Mouse (Mus musculus) lung, postnatal 14 days (tissue): ENCODE measurements at regions not wholly inside any gene's neighbourhood (a gene's known extent, or its start where the extent isn't known, plus 50 kb on each side); places are given as distances from the start of the nearest gene placed in this dataset.
"Not testable (repeated sequence)": the region's sequence is repeated elsewhere in the genome, so short reads cannot be mapped to it uniquely, and the experiment has no call there.

Source experiments
- DNase-seq: peaks from one replicate; pipeline ENCODE4 v3.0.0; 2021

DNA sequence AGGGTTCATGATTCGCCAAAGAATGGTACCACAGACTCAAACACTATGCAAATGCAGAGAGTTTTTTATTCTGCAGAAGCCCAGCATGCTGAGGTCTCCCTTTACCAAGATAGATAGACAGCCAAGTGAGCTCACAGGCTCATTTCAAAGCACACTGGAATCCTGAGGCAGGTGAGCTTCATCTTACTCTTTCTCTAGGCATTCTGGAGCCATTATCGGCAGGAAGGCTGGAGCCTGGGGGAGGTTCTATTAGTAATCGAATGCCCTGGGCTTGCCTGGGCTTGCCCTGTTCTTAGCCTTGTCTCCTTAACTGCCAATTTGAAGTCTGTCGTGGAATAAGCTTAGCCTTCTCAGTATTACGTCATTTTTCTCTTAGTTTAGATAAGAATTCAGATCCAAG lies 121.6 kb upstream of the Trim24 start:
- DNase-seq, result no peak

- DNase-seq, result no peak
These were observed 120.3 kb upstream of the Trim24 start for GRCm38 (mm10) chr6:37750271-37750670.

DNA sequence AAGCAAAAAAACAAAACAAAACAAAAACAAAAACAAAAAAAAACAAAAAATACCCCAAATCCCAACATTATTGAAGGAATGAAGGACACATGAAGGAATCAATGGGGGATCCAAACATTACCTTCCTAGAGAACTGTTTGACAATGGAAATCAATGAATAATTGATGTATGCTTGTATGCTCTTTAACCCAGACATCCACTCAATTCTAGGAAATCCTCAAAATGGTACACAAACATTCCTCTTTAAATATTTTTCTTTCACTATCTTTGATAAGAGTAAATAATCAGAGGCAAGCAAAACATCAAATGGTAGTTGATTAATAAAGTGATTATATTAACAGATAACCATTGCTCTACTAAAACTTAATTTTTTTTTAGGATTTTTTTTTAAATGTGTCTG lies 118.9 kb upstream of the Trim24 start:
- DNase-seq, result no peak

DNA sequence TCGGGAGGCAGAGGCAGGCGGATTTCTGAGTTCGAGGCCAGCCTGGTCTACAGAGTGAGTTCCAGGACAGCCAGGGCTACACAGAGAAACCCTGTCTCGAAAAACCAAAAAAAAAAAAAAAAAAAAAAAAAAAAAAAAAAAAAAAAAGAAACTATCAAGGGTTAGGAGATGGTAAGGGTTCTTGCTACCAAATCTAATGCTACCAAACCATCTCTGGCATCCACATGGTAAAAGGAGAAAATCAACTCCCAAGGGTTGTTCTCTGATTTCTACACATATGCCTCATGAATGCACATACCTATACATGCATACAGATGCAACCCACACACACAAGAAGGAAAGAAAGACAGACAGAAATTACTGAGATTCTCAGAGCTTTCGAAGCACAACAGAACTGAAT lies 109.6 kb upstream of the Trim24 start:
- DNase-seq, result not testable (repeated sequence)

GRCm38 (mm10) chr6:37763036-37763435 lies 107.6 kb upstream of the Trim24 start:
- DNase-seq, result no peak

GRCm38 (mm10) chr6:37767690-37768089 lies 102.9 kb upstream of the Trim24 start:
- DNase-seq, result no peak

DNA sequence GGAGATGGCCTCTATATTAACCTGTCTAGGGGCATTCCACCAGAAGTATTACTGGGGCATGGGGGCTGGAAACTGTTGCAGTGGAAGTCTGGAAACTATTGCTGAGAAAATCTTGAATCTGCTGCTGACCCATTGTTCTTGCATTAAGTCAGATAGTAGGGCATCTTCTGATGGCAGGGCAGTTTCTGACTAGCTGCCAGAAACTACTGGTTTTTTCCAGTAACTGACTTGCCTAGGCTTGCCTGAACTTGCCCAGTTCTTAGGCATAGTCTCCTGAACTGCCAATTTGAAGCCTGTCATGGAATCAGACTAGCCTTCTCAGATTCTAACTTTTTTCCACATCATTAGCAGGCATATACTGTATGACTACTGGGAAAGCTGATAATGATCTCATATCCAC lies 97.3 kb upstream of the Trim24 start:
- no peak for DNase-seq

DNA sequence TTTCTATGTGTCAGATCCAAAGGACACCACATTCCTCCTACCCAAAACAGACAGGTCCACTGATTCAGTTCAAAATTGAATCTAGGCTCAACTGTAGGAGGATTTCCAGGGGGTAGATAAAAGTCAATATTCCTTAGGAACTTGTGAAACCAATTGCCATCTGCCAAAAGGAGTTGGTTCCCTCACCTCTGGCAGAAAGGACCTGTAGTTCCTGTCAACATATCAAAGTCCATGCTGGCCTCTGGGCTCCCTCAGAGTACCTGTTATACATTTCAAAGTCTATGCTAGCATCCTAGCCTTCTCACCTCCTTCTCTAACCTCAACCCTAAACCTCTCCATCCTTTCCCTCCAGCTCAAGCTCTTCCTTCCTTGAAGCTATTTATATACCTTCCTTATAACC lies 95.5 kb upstream of the Trim24 start:
- no peak for DNase-seq

DNA sequence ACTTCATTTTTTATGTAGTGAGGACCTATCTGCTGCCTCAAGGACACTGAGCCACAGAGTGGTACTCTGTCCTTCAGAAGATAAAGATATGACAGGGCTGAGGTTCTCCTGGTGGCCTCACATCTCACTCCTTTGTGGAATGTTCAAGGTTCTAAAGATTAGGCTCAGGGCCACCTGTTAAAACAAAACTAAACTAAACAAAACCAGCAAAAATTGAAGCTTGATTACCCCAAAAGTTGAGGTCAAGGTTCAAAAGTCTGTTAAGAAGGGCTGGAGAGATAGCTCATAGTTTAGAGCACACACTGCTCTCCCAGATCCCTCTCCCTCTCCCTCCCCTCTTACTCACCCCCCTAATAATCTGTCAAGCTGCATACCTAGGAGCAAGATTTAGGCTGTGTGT lies 90.7 kb upstream of the Trim24 start:
- no peak for DNase-seq

DNA sequence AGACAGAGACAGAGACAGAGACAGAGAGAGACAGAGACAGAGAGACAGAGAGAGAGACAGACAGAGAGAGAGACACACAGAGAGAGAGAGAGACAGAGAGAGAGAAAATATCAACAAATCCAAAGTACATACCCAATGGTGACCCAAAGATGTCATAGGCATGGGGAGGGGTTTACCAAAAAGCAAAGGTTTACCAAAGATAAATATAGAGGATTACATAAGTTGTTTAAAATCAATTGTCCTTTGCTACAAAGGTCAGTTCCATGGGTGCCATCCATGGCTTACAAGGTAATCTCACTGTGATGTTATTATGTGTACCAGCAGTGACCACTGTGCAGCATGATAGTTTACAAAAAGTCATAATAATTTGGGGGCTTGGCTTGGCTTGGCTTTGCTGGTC lies 88.7 kb upstream of the Trim24 start:
- no peak for DNase-seq

DNA sequence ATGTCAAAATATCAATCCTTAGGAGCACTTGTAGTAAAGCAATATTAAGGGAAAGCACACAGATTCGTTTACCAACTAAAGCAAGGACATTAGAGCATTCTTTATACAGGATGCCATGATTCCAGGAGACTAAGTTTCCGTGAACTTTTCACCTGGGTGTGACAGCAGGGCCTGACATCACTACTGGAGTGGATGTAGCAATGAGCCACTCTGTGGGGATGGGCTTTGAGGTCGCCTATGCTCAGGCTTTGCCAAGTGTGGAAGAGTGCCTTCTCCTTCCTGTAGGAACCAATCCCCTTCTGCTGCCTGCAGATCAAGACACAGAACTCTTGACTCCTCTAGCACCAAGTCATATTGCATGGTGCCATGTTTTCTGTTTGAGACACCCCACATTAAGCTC lies 85.3 kb upstream of the Trim24 start:
- DNase-seq, result not testable (repeated sequence)

GRCm38 (mm10) chr6:37785741-37786140 lies 84.9 kb upstream of the Trim24 start:
- DNase-seq, result no peak

DNA sequence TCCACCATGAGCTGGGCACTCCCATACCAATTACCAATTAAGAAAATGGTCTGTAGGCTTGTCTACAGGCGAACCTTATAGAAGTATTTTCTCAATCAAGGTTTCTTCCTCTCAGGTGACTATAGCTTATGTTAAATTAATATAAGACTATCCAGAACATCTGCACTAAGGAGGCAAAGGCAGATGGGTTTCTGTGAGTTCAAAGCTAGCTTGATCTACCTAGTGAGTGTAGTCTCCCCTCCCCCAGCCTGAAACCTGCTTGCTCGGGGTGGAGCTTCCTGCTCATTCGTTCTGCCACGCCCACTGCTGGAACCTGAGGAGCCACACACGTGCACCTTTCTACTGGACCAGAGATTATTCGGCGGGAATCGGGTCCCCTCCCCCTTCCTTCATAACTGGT lies 82.8 kb upstream of the Trim24 start:
- DNase-seq, result not testable (repeated sequence)

DNA sequence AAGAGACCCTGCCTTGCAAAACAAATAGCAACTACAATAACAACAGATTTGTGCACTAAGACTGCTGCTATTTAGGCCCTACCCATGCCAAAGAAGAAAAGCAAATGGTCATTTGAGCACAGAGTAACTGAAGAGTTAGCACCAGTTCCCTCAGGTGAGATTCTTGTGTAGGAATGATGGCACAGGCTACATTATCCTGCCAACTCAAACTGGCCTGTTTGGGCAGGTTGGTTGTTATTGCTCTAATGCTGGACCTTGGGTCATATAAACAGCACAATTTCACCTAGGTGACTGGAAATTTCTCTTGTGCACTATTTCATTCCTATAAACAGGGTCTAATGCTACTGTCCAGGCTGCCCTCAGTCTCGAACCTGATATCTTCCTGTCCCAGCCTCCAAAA lies 79.7 kb upstream of the Trim24 start:
- DNase-seq, result no peak

GRCm38 (mm10) chr6:37794211-37794610 lies 76.4 kb upstream of the Trim24 start:
- no peak for DNase-seq

GRCm38 (mm10) chr6:37795001-37795400 lies 75.6 kb upstream of the Trim24 start:
- DNase-seq, result no peak

- no peak for DNase-seq
These were observed 67.4 kb upstream of the Trim24 start for GRCm38 (mm10) chr6:37803231-37803630.

GRCm38 (mm10) chr6:37805896-37806295 lies 64.7 kb upstream of the Trim24 start:
- not testable (repeated sequence) for DNase-seq

DNA sequence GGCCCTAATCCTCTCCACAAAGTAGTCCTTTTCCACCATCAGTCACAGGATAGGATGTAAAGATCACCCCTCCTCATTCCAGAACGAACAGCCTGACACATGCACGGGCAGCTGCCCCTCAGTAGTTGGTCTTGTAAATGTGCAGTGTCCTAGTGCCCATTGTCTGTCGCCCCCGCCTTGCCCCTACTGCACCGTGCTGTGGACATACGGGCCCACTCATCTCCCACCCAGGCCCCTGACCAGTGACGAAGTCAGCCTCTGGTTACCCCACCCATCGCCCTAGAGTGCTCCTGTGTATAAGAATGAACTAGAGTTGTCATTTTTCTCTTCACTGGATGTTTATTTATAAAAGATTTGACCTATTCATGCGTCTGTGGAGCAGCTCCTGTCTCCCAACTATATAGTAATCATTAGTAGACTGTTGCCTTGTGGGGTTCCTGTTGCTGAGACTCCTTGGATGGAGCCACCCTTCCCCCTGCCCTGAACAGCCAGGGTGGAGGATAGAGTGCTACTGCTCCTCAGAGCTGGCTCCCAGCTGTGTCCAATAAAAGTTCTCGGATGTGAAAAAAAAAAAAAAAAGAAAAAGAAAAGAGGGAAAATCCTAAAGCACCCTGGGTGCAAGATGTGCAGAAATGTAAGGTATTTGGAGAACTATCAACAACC lies 64.0 kb upstream of the Trim24 start:
- DNase-seq, result not testable (repeated sequence)

DNA sequence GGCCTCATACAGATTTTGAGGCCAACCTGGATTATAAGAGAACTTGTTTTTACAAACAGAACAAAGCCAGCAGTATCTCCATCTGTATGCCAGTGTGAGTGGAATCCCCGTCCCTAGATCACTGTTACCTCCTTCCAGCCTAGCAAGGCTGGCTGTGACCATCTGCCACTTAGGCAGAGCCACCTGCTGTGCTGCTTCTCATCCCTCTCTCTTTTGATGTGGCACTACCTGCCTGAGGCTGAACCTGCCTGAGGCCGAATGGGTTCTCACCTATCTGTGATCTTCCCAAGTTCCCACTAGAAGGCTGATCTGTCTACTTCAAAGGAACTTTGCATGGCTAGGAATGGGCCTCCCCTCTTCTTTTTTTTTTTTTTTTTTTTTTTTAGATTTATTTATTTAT lies 55.4 kb upstream of the Trim24 start:
- not testable (repeated sequence) for DNase-seq
